Mouse (Mus musculus): ENCODE data around the gene E2f7. TPM values are rescaled to one million over a fixed set of nuclear protein-coding genes. Genes with fewer than 3 reads are reported as not detected.

E2f7 gene
- polyA plus RNA-seq, 1 experiment from 2014 or later, result 6.7 TPM

- no peak overlapping the region for H3K4me2 ChIP-seq (replicated peaks; ENCODE audit: low read depth)
- no peaks in the 10 kb centered on the region for H3K27me3 ChIP-seq (replicated peaks; ENCODE audit: control insufficient read depth, insufficient read depth, low read length)
- H3K36me3 ChIP-seq (ENCODE audit: control insufficient read depth, insufficient read depth), result peaks cover 35% of the 10 kb centered on the region
- 93% methylated on average over 13 of the region's 13 CpGs for WGBS
- no peaks in the 10 kb centered on the region for H3K4me1 ChIP-seq (replicated peaks; ENCODE audit: control insufficient read depth, insufficient read depth, low read length)
- no peak overlapping the region for H3K4me3 ChIP-seq (ENCODE audit: low read depth, low read length)
- no peak for TF ChIP-seq CTCF (IDR thresholded peaks at IDR 0.05; ENCODE audit: low read depth)
- no peaks in the 10 kb centered on the region for H3K9me3 ChIP-seq (ENCODE audit: control insufficient read depth)
- no peak for ATAC-seq
- no peak overlapping the region for H3K9ac ChIP-seq (ENCODE audit: low read depth, low read length)
- H3K27ac ChIP-seq (ENCODE audit: low read depth, low read length), result peak overlapping the region; percentile 21; the same call in 1 of the 2 replicates
These were observed 18.2 kb downstream of the E2f7 start for GRCm38 (mm10) chr10:110763416-110763815.

GRCm38 (mm10) chr10:110769538-110769937, 24.3 kb downstream of the E2f7 start:
- Histone ChIP-seq H3K4me1 (replicated peaks; ENCODE audit: control insufficient read depth, insufficient read depth, low read length) (no peaks in the 10 kb centered on the region), H3K9ac (ENCODE audit: low read depth, low read length) (no peak overlapping the region), H3K36me3 (ENCODE audit: control insufficient read depth, insufficient read depth) (peaks cover 39% of the 10 kb centered on the region), H3K4me3 (ENCODE audit: low read depth, low read length) (no peak overlapping the region), H3K4me2 (replicated peaks; ENCODE audit: low read depth) (no peak overlapping the region), H3K27me3 (replicated peaks; ENCODE audit: control insufficient read depth, insufficient read depth, low read length) (no peaks in the 10 kb centered on the region), H3K27ac (ENCODE audit: low read depth, low read length) (no peak overlapping the region), H3K9me3 (ENCODE audit: control insufficient read depth) (no peaks in the 10 kb centered on the region)
- TF ChIP-seq CTCF (IDR thresholded peaks at IDR 0.05; ENCODE audit: low read depth), result no peak
- WGBS, result 95% methylated on average over 10 of the region's 10 CpGs
- ATAC-seq, result no peak

GRCm38 (mm10) chr10:110773201-110773600, 28.0 kb downstream of the E2f7 start:
- no peak for ATAC-seq
- H3K36me3 ChIP-seq (ENCODE audit: control insufficient read depth, insufficient read depth), result peaks cover 34% of the 10 kb centered on the region
- H3K4me2 ChIP-seq (replicated peaks; ENCODE audit: low read depth), result no peak overlapping the region
- no peak overlapping the region for H3K27ac ChIP-seq (ENCODE audit: low read depth, low read length)
- WGBS, result 90% methylated on average over 12 of the region's 12 CpGs
- H3K9me3 ChIP-seq (ENCODE audit: control insufficient read depth), result no peaks in the 10 kb centered on the region
- no peaks in the 10 kb centered on the region for H3K4me1 ChIP-seq (replicated peaks; ENCODE audit: control insufficient read depth, insufficient read depth, low read length)
- no peak overlapping the region for H3K9ac ChIP-seq (ENCODE audit: low read depth, low read length)
- no peak overlapping the region for H3K4me3 ChIP-seq (ENCODE audit: low read depth, low read length)
- no peaks in the 10 kb centered on the region for H3K27me3 ChIP-seq (replicated peaks; ENCODE audit: control insufficient read depth, insufficient read depth, low read length)
- no peak for TF ChIP-seq CTCF (IDR thresholded peaks at IDR 0.05; ENCODE audit: low read depth)

GRCm38 (mm10) chr10:110773878-110774277, 28.6 kb downstream of the E2f7 start:
- H3K27me3 ChIP-seq (replicated peaks; ENCODE audit: control insufficient read depth, insufficient read depth, low read length), result no peaks in the 10 kb centered on the region

GRCm38 (mm10) chr10:110781772-110782171, 36.5 kb downstream of the E2f7 start:
- Histone ChIP-seq H3K4me2 (replicated peaks; ENCODE audit: low read depth) (no peak overlapping the region), H3K27me3 (replicated peaks; ENCODE audit: control insufficient read depth, insufficient read depth, low read length) (no peaks in the 10 kb centered on the region), H3K9me3 (ENCODE audit: control insufficient read depth) (no peaks in the 10 kb centered on the region), H3K9ac (ENCODE audit: low read depth, low read length) (no peak overlapping the region), H3K4me3 (ENCODE audit: low read depth, low read length) (no peak overlapping the region), H3K27ac (ENCODE audit: low read depth, low read length) (no peak overlapping the region), H3K4me1 (replicated peaks; ENCODE audit: control insufficient read depth, insufficient read depth, low read length) (no peaks in the 10 kb centered on the region), H3K36me3 (ENCODE audit: control insufficient read depth, insufficient read depth) (peaks cover 34% of the 10 kb centered on the region)
- no peak for TF ChIP-seq CTCF (IDR thresholded peaks at IDR 0.05; ENCODE audit: low read depth)
- ATAC-seq, result no peak
- WGBS, result 92% methylated on average over 14 of the region's 14 CpGs

More at GRCm38 (mm10) chr10:110773878-110774277, 28.6 kb downstream of the E2f7 start:
- TF ChIP-seq CTCF (IDR thresholded peaks at IDR 0.05; ENCODE audit: low read depth), result no peak
- no peak for ATAC-seq
- WGBS, result 95% methylated on average over 14 of the region's 14 CpGs
- H3K27ac ChIP-seq (ENCODE audit: low read depth, low read length), result no peak overlapping the region; the same call in 1 of the 2 replicates
- peaks cover 31% of the 10 kb centered on the region; the same call in 1 of the 2 replicates for H3K36me3 ChIP-seq (ENCODE audit: control insufficient read depth, insufficient read depth)
- H3K4me1 ChIP-seq (replicated peaks; ENCODE audit: control insufficient read depth, insufficient read depth, low read length), result no peaks in the 10 kb centered on the region
- H3K9ac ChIP-seq (ENCODE audit: low read depth, low read length), result no peak overlapping the region
- no peak overlapping the region for H3K4me2 ChIP-seq (replicated peaks; ENCODE audit: low read depth)
- no peaks in the 10 kb centered on the region for H3K9me3 ChIP-seq (ENCODE audit: control insufficient read depth)
- H3K4me3 ChIP-seq (ENCODE audit: low read depth, low read length), result no peak overlapping the region

GRCm38 (mm10) chr10:110782655-110783054, 37.4 kb downstream of the E2f7 start:
- H3K4me1 ChIP-seq (replicated peaks; ENCODE audit: control insufficient read depth, insufficient read depth, low read length), result no peaks in the 10 kb centered on the region
- no peak overlapping the region for H3K9ac ChIP-seq (ENCODE audit: low read depth, low read length)
- H3K36me3 ChIP-seq (ENCODE audit: control insufficient read depth, insufficient read depth), result peaks cover 33% of the 10 kb centered on the region
- H3K4me3 ChIP-seq (ENCODE audit: low read depth, low read length), result no peak overlapping the region
- no peak for ATAC-seq
- 83% methylated on average over 10 of the region's 10 CpGs for WGBS
- H3K27ac ChIP-seq (ENCODE audit: low read depth, low read length), result no peak overlapping the region
- no peaks in the 10 kb centered on the region for H3K9me3 ChIP-seq (ENCODE audit: control insufficient read depth)
- H3K27me3 ChIP-seq (replicated peaks; ENCODE audit: control insufficient read depth, insufficient read depth, low read length), result no peaks in the 10 kb centered on the region
- no peak overlapping the region for H3K4me2 ChIP-seq (replicated peaks; ENCODE audit: low read depth)
- TF ChIP-seq CTCF (IDR thresholded peaks at IDR 0.05; ENCODE audit: low read depth), result peak; percentile 60
